Mouse (Mus musculus) neural tube, embryonic 13.5 days (tissue): ENCODE data around the gene Oaz2. TPM values are rescaled to one million over a fixed set of nuclear protein-coding genes. Genes with fewer than 3 reads are reported as not detected.

Source experiments
- ATAC-seq: fragments of 200-750 bp; cut with Nextera tagmentation; 2 replicates; pipeline ENCODE4 v1.8.0; 2017; ENCODE audit warnings: low read depth, mild to moderate bottlenecking, moderate TSS enrichment, moderate library complexity
- H3K27ac ChIP-seq: fragments of 300-500 bp; sonication (generic); replicated peaks from 2 replicates; pipeline ENCODE4 v1.5.1; 2015; ENCODE audit warnings: moderate library complexity, mild to moderate bottlenecking, inconsistent platforms
- H3K27me3 ChIP-seq: fragments of 300-500 bp; sonication (generic); 2 replicates; pipeline ENCODE4 v1.6.1; 2015; ENCODE audit warnings: mild to moderate bottlenecking, inconsistent platforms
- H3K36me3 ChIP-seq: fragments of 300-500 bp; sonication (generic); 2 replicates; pipeline ENCODE4 v1.6.1; 2015; ENCODE audit warnings: mild to moderate bottlenecking, inconsistent platforms
- H3K4me1 ChIP-seq: fragments of 300-500 bp; sonication (generic); replicated peaks from 2 replicates; pipeline ENCODE4 v1.6.1; 2015; ENCODE audit warnings: inconsistent platforms
- H3K4me2 ChIP-seq: fragments of 300-500 bp; sonication (generic); 2 replicates; pipeline ENCODE4 v1.6.1; 2015; ENCODE audit warnings: inconsistent platforms, mild to moderate bottlenecking, moderate library complexity
- H3K4me3 ChIP-seq: fragments of 300-500 bp; sonication (generic); 2 replicates; pipeline ENCODE4 v1.5.1; 2015; ENCODE audit warnings: mild to moderate bottlenecking, inconsistent platforms
- H3K9ac ChIP-seq: fragments of 300-500 bp; sonication (generic); 2 replicates; pipeline ENCODE4 v1.6.1; 2015; ENCODE audit warnings: moderate library complexity, mild to moderate bottlenecking, inconsistent platforms
- H3K9me3 ChIP-seq: fragments of 300-500 bp; sonication (generic); 2 replicates; pipeline ENCODE4 v1.6.1; 2016; ENCODE audit warnings: inconsistent platforms
- WGBS: fragments of 180-500 bp; shearing (Covaris S2); methylation state at CpG from one replicate; pipeline ENCODE4 v1.1.7; 2015; 5-methylcytosine and 5-hydroxymethylcytosine counted together
- polyA plus RNA-seq: library from polyadenylated mRNA; unstranded; fragments of >200 nt; fragmentation: Nextera tagmentation; extraction: Ambion mirVana; gene quantifications from 2 replicates; pipeline ENCODE4 v1.2.1, GENCODE M21; 2015

The Oaz2 gene
- polyA plus RNA-seq = 381 and 389 TPM in 2 replicates

GRCm38 (mm10) chr9:65667701-65668100 is at the start of gene Oaz2:
Oaz2 (plus strand) TSS chr9:65668001.
- H3K4me1 ChIP-seq = no peaks in the 10 kb centered on the region; the same call in 1 of the 2 replicates
- H3K27ac ChIP-seq = no peak within 1 kb of the TSS
- no peak for ATAC-seq
- no peak within 1 kb of the TSS for H3K4me3 ChIP-seq
- WGBS = 96% methylated on average over 8 of the region's 8 CpGs
- H3K27me3 ChIP-seq = no peaks in the 10 kb centered on the region
- H3K4me2 ChIP-seq = no peak within 1 kb of the TSS
- no peak within 1 kb of the TSS for H3K9ac ChIP-seq
- no peaks in the 10 kb centered on the region for H3K36me3 ChIP-seq
- no peaks in the 10 kb centered on the region for H3K9me3 ChIP-seq

- no peaks in the 10 kb centered on the region for H3K9me3 ChIP-seq
- H3K9ac ChIP-seq = no peak overlapping the region
- no peak overlapping the region for H3K4me3 ChIP-seq
- no peak for ATAC-seq
- H3K4me1 ChIP-seq = no peaks in the 10 kb centered on the region
- no peak overlapping the region for H3K27ac ChIP-seq
- H3K36me3 ChIP-seq = no peaks in the 10 kb centered on the region
- no peak overlapping the region for H3K4me2 ChIP-seq
- H3K27me3 ChIP-seq = no peaks in the 10 kb centered on the region
- WGBS = 63% methylated on average over 3 of the region's 3 CpGs
Observed at GRCm38 (mm10) chr9:65619311-65619710, 48.5 kb upstream of the Oaz2 start.

- H3K4me3 ChIP-seq = no peak overlapping the region
- no peak for ATAC-seq
- H3K4me1 ChIP-seq = no peaks in the 10 kb centered on the region
- H3K9ac ChIP-seq = no peak overlapping the region
- H3K27ac ChIP-seq = no peak overlapping the region
- no peaks in the 10 kb centered on the region for H3K36me3 ChIP-seq
- no peak overlapping the region for H3K4me2 ChIP-seq
- WGBS = 97% methylated on average over 4 of the region's 4 CpGs
- peaks cover 4% of the 10 kb centered on the region; the same call in 1 of the 2 replicates for H3K27me3 ChIP-seq
- H3K9me3 ChIP-seq = no peaks in the 10 kb centered on the region
Observed at GRCm38 (mm10) chr9:65621196-65621595, 46.6 kb upstream of the Oaz2 start.

DNA sequence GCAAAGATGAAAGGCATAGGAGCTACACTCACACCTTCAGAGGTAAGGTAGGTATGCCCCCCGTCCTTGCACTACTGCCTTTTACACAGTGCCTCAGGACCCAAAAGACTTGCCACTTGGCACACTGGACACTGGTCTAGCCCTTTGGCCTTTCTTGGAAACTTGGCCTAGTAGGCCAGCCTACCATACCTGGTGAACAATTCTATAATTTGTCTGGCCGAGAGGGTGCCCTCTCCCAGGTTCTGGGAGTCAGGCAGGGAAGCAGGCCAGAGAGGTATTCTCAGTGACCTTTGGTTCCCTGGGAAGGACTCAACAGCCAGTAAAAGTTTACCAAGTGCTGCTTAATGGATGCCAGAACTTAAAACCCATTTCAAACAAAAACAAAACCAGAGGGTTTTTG is 46.1 kb upstream of the Oaz2 start:
- Histone ChIP-seq H3K4me1 (no peaks in the 10 kb centered on the region), H3K27ac (no peak overlapping the region), H3K4me3 (no peak overlapping the region), H3K36me3 (no peaks in the 10 kb centered on the region), H3K27me3 (peaks cover 7% of the 10 kb centered on the region; the same call in 1 of the 2 replicates), H3K4me2 (no peak overlapping the region), H3K9ac (no peak overlapping the region), H3K9me3 (no peaks in the 10 kb centered on the region)
- ATAC-seq = no peak
- 79% methylated on average over 2 of the region's 2 CpGs for WGBS

GRCm38 (mm10) chr9:65622826-65623225 is 45.0 kb upstream of the Oaz2 start:
- H3K4me2 ChIP-seq = no peak overlapping the region
- H3K36me3 ChIP-seq = no peaks in the 10 kb centered on the region
- no peak for ATAC-seq
- H3K27me3 ChIP-seq = peaks cover 17% of the 10 kb centered on the region
- no peak overlapping the region for H3K4me3 ChIP-seq
- no peaks in the 10 kb centered on the region for H3K4me1 ChIP-seq
- no peak overlapping the region for H3K9ac ChIP-seq
- H3K9me3 ChIP-seq = no peaks in the 10 kb centered on the region
- 90% methylated on average over 5 of the region's 5 CpGs for WGBS
- H3K27ac ChIP-seq = no peak overlapping the region

GRCm38 (mm10) chr9:65624266-65624665 is 43.5 kb upstream of the Oaz2 start:
- 82% methylated on average over 2 of the region's 2 CpGs for WGBS
- H3K9ac ChIP-seq = no peak overlapping the region
- H3K9me3 ChIP-seq = no peaks in the 10 kb centered on the region
- no peaks in the 10 kb centered on the region for H3K36me3 ChIP-seq
- ATAC-seq = no peak
- H3K27ac ChIP-seq = no peak overlapping the region
- H3K27me3 ChIP-seq = peaks cover 32% of the 10 kb centered on the region
- H3K4me3 ChIP-seq = no peak overlapping the region
- peaks cover 6% of the 10 kb centered on the region for H3K4me1 ChIP-seq
- no peak overlapping the region for H3K4me2 ChIP-seq

DNA sequence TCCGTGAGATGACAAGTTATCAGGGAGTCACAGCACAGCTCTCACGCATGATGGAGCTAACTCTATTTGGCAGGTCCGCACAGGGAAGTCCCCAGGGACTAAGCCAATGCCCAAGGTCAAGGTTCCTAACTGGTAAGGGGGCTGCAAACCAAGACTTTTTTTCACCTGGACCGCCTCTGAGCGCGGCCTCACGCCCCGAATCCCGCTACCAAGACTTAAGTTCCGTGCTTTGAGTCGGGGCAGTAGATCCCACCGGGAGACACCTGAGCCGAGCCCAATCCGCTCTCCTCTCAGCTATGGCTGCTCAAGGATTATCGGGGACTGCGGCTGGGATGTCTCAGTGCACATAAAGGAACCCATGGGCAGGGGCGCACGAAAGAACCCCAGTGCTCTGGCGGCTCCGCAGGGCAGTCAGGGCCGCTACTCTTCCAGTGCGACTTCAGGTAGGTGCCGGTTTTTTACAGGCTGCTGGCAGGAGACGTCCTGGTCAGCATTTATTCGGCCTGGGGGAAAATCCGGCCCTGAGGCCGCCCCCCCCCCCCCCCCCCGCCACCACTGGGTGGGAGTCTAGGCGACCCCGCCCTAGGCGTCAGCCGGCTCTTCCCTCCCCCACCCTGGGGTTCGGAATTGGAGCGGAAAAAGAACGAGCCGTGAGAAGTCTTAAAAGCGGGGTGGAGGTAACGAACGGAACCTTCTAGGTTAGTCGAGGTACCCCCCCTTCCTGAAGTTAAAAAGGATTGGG is 38.6 kb upstream of the Oaz2 start, which contains the start of gene Rbpms2:
Gene Rbpms2 (plus strand): TSS at position 624 of the 742 bp plus-strand sequence.
- H3K4me3 ChIP-seq = peak within 1 kb of the TSS; percentile 59
- H3K27ac ChIP-seq = no peak within 1 kb of the TSS
- no peak for ATAC-seq

DNA sequence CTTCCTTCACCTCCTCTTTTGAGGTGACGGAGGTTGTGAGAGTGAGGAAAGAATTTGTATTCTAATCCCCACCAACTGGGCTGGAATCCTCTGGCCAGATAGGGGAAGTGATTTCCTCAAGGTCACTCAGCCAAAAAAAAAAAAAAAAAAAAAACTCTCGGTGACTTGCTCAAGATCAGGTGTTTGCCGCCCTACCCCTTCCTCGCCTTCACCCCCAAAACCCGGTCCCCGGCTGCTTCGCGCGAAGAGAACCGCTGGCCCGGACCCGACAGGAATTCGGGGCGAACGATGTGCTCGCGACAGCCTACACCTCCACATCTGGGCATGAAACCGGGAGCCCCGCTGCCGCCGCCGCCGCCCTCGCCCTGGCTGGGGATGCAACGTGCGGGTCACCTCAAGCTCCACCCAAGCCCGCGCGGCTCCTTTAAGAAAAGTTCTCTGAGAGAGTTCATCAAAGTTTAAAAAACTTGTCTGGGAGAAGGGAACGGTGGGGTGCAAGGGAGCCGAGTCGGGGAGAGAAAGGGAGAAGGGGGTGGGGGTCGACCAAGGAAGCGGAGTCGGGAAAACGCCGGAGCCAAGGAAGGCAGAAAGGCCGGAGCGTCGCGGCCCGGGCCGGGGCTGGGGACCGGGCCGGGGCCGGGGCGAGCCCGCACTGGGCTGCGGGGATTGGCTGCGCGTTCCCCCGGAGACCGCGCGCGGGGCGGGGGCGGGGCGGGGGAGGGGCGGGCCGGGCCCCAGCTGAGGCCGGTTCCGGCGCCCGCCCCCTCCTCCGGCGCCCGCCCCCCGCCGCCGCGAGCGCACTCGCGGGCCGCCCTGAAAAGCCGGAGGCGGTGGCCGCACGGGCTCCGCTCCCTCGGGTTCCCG is 37.8 kb upstream of the Oaz2 start:
- peak overlapping the region; percentile 90 for H3K4me2 ChIP-seq
- H3K36me3 ChIP-seq = no peaks in the 10 kb centered on the region
- WGBS = under 1% methylated on average over 43 of the region's 83 CpGs
- peak; percentile 82 for ATAC-seq
- peak overlapping the region; percentile 59 for H3K4me3 ChIP-seq
- peak overlapping the region; percentile 65 for H3K9ac ChIP-seq
- no peaks in the 10 kb centered on the region for H3K9me3 ChIP-seq
- H3K27me3 ChIP-seq = peaks cover 69% of the 10 kb centered on the region
- no peak overlapping the region for H3K27ac ChIP-seq
- peaks cover 23% of the 10 kb centered on the region for H3K4me1 ChIP-seq

More for the DNA sequence above, 38.6 kb upstream of the Oaz2 start, which contains the start of gene Rbpms2:
- Histone ChIP-seq H3K4me1 (peaks cover 23% of the 10 kb centered on the region), H3K9me3 (no peaks in the 10 kb centered on the region), H3K4me2 (peak within 1 kb of the TSS; percentile 90), H3K36me3 (no peaks in the 10 kb centered on the region), H3K27me3 (peaks cover 69% of the 10 kb centered on the region), H3K9ac (peak within 1 kb of the TSS; percentile 65)
- WGBS = 1% methylated on average over 33 of the region's 40 CpGs

DNA sequence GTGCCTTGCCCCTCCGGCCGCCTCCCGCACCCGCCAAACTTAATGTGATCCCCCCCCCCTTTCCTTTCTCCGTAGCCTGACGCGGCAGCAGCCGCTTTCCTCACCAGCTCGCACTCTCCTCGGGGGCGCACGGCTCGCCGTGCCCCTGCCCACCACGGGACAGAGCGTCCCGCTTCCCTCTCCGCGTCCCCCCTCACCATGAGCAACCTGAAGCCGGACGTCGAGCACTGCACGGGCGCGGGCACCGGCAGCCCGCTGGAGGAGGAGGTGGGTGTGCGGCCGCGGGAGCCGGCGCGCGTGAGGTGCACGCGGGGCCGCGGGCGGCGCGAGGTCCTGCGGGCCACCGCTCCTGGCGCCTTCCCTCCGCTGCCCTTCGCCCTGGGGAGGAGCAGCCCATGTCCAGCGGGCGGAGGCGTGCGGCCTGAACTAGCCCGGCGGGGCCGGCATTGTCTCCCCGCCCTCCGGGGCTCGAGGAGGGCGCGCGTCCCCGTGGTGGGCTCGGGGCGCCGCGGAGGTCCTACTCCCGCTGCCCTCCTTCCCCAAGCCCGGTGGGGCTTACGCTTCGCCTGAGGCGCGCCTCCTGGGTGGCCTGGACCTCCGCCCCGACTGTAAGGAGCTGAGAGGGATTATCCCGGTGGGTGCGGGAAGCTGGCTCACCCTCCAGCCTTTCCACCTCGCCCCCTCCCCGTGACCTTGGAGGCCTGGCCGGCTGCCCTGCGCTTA is 37.0 kb upstream of the Oaz2 start:
- peaks cover 23% of the 10 kb centered on the region for H3K4me1 ChIP-seq
- under 1% methylated on average over 62 of the region's 78 CpGs for whole genome bisulfite sequencing
- peak overlapping the region; percentile 90 for H3K4me2 ChIP-seq
- no peak overlapping the region for H3K27ac ChIP-seq
- peak; percentile 81 for ATAC-seq
- no peaks in the 10 kb centered on the region for H3K36me3 ChIP-seq
- peak overlapping the region; percentile 59 for H3K4me3 ChIP-seq
- H3K9me3 ChIP-seq = no peaks in the 10 kb centered on the region
- peaks cover 69% of the 10 kb centered on the region for H3K27me3 ChIP-seq
- peak overlapping the region; percentile 65 for H3K9ac ChIP-seq

GRCm38 (mm10) chr9:65631354-65632021 is 36.3 kb upstream of the Oaz2 start:
- ATAC-seq = no peak
- Histone ChIP-seq H3K4me2 (peak overlapping the region; percentile 90), H3K4me3 (peak overlapping the region; percentile 59), H3K36me3 (no peaks in the 10 kb centered on the region), H3K27ac (no peak overlapping the region), H3K9ac (peak overlapping the region; percentile 65; the same call in 1 of the 2 replicates), H3K9me3 (no peaks in the 10 kb centered on the region), H3K4me1 (peaks cover 23% of the 10 kb centered on the region), H3K27me3 (peaks cover 62% of the 10 kb centered on the region)
- 20% methylated on average over 16 of the region's 16 CpGs for WGBS

- no peak for ATAC-seq
- no peaks in the 10 kb centered on the region for H3K36me3 ChIP-seq
- no peak overlapping the region for H3K27ac ChIP-seq
- H3K27me3 ChIP-seq = peaks cover 25% of the 10 kb centered on the region
- no peak overlapping the region for H3K4me2 ChIP-seq
- WGBS = 69% methylated on average over 1 of the region's 1 CpGs
- H3K4me1 ChIP-seq = peaks cover 8% of the 10 kb centered on the region
- no peak overlapping the region for H3K9ac ChIP-seq
- H3K4me3 ChIP-seq = no peak overlapping the region
- H3K9me3 ChIP-seq = no peaks in the 10 kb centered on the region
Observed at GRCm38 (mm10) chr9:65635766-65636165, 32.0 kb upstream of the Oaz2 start.
